Mouse (Mus musculus) mouse embryonic stem cell (cell line): ENCODE data around the gene Grk1.

Source experiments
- in situ Hi-C, 2 experiments: fragments of 300-500 bp; cut with MboI; formaldehyde crosslinking; loops; 1 replicate in 1 of 2; 3 replicates in 1 of 2; pipeline ENCODE4 v1.14.3; 2019 to 2020; ENCODE audit warnings: low sequenced_read_pairs in 2 of 2, low pct_unique_long_range_greater_than_20kb in 1 of 2, mixed read lengths in 1 of 2; ENCODE audit not compliant: unreplicated experiment in 1 of 2

Gene Grk1

DNA sequence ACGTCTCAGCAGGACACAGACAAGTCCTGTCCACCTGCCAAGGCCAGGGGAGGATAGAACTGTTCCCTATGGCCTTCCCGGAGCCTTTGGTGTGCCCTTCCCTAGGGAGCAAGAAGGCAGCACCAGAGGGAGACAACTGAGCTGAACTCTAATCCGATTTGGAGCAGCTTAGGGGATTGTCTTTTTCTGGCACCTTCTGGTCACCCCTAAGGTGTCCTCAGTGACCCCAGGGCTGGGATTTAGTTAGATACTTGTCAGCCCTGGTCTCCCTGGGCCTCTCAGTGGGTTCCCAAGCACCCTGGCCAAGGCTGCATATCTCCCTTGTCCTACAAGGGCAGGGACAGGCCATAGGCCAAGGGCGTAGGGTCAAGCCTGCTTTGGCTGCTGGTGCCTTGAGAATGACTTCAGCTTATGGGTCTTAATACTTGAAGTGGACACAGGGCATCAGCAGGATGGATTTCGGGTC, at the start of gene Grk1:
Grk1 (plus strand) TSS at position 416 of the 466 bp plus-strand sequence.
- in situ Hi-C loops = loop anchor here in 1 of 2 experiments (25.0 kb wide), 1 partner anchor 358 kb away; the partner anchor contains the start of gene Cdc16

- in situ Hi-C loops = no loop called here
These were observed 48.7 kb upstream of the Grk1 start for GRCm38 (mm10) chr8:13356221-13356620.

DNA sequence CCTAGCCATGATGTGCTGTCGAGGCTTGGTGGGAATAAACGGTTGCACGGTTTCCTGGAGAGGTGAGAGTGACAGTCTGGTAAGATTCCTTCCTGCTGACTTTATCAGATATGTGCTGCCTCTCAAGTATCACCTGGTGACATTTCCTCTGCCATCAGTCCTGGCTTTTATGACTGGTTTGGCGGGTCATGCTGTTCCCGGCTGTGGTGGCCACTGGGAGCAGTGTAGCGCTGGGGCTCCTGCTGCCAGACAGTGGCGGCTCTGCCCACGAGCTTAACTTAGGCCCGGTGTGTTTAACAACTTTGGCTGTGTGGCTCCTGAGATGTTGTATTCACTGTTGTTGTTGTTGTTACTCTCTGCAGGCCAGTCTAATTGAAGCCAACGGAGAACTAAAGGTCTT, 48.2 kb upstream of the Grk1 start:
- in situ Hi-C loops = no loop called here

DNA sequence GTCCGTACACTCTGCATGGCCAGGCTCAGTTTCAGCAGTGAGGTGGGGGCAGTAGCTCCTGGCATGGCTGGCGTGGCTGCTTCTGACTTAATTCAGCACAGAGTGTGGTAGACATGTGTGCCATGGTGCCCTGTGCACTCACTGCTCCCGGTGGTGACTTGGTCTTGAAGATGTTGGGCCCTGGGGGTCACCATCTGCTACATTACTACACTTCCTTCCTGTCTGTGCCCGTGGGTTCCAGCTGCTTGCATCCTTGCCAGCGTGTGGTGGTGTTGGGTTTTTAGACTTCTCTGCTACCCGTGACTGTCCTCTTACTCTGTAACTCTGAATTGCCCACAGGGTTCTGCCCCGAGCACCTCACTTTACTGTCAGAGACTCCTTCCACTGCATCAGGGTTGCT, 44.7 kb upstream of the Grk1 start:
- in situ Hi-C loops = no loop called here

GRCm38 (mm10) chr8:13361865-13362264, 43.0 kb upstream of the Grk1 start:
- in situ Hi-C loops = no loop called here

- in situ Hi-C loops = no loop called here
These were observed 31.7 kb upstream of the Grk1 start for GRCm38 (mm10) chr8:13373151-13373662.

- in situ Hi-C loops = no loop called here
These were observed 23.3 kb upstream of the Grk1 start for GRCm38 (mm10) chr8:13381630-13382029.

- in situ Hi-C loops = no loop called here
These were observed 22.3 kb upstream of the Grk1 start for GRCm38 (mm10) chr8:13382536-13382935.

- in situ Hi-C loops = no loop called here
These were observed 21.9 kb upstream of the Grk1 start for GRCm38 (mm10) chr8:13382999-13383398.

DNA sequence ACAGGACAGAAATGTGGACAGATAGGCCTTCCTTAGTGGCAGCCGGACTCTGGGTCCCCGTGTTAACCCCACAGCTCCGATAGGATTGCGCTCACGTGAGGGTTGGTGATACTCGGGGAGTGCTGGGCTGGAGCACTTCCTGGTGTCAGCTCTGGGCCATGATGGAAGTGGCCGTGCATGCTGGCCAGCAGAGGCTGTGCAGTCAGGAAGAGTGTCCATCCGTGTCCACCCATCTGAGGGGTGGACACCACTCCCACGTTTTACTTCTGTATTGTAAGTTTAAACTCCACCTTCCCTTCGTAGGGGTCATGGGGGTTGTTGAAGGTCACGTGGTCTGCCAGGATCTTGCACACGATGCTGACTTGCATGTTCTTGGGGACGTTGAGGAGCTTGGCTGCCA, 18.5 kb upstream of the Grk1 start:
- in situ Hi-C loops = no loop called here

GRCm38 (mm10) chr8:13387728-13388127, 17.2 kb upstream of the Grk1 start:
- in situ Hi-C loops = no loop called here

- in situ Hi-C loops = no loop called here
These were observed 16.1 kb upstream of the Grk1 start for GRCm38 (mm10) chr8:13388744-13389143.

DNA sequence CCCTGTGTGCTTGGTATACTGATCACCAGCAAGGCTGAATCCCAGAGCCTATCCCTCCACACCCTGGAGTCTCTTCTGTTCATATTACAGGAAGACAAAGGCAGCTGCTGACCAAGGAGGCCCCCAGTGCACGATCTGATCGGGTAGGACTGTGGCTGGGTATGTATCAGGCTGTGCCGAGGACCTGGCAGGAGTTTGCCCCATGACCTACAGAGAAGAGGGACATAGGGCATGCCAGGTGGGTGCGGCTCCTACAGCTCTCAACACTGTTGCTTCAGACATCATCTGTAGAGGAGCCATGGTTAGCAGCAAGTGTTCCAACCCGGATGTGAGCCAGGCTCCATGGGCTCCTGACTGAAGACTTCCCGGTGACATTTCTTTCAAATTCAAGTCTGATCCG, 11.0 kb upstream of the Grk1 start:
- in situ Hi-C loops = no loop called here

- in situ Hi-C loops = no loop called here
These were observed 8.2 kb upstream of the Grk1 start, which contains the start of gene Atp4b for GRCm38 (mm10) chr8:13396725-13397124. TSS of gene Atp4b (minus strand) at chr8:13396825.

- in situ Hi-C loops = loop anchor here in 1 of 2 experiments (25.0 kb wide), 1 partner anchor 359 kb away; the partner anchor contains the start of gene Cdc16
These were observed 1.4 kb upstream of the Grk1 start for GRCm38 (mm10) chr8:13403517-13403916.

DNA sequence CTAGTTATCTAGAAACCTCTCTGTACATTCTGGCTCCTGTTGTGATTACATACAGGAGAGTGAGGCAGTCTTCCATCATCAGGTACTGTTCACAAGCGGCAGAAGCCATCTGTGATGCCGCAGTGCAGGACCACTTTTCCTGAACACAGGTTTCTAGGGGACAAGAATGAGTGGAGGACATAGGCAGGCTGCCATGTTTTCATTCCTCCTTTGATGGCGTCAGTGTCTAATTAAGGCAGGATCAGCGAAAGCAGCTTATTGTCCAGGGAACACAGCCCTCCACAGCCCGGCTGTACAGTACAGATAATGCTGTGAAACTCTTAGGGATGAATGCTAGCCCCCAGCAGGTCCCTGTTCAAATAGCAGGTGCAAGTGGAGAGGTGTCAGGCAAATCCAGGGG, 1.1 kb downstream of the Grk1 start:
- in situ Hi-C loops = loop anchor here in 1 of 2 experiments (25.0 kb wide), 1 partner anchor 356 kb away; the partner anchor contains the start of gene Cdc16

DNA sequence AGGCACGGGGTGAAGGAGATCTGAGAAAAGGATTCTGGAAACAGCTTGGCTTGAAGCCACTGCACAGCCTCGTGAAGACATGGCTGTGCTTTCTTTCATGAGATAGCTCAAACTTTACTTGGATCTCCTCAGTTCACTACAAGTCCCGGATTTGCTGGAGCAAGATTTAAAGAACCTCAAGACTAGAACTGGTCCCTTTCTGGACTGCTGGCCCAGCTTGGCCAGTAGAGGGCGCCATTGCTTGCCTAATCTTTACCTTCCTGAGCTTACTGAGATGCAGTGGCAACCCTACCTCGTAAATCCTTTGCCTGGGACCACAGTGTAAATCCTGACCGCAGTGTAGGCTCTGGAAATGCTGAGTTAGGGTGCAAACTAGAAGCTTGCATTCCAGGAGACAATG, 6.7 kb downstream of the Grk1 start:
- in situ Hi-C loops = loop anchor here (5.0 to 25.0 kb wide), 2 partner anchors 341 to 351 kb away; partner anchors contain the start of gene Cdc16 (in 1 of the 2)

- in situ Hi-C loops = loop anchor here (5.0 to 25.0 kb wide), 2 partner anchors 339 to 349 kb away; partner anchors contain the start of gene Cdc16 (in 1 of the 2)
These were observed 8.1 kb downstream of the Grk1 start for GRCm38 (mm10) chr8:13412891-13413558.

DNA sequence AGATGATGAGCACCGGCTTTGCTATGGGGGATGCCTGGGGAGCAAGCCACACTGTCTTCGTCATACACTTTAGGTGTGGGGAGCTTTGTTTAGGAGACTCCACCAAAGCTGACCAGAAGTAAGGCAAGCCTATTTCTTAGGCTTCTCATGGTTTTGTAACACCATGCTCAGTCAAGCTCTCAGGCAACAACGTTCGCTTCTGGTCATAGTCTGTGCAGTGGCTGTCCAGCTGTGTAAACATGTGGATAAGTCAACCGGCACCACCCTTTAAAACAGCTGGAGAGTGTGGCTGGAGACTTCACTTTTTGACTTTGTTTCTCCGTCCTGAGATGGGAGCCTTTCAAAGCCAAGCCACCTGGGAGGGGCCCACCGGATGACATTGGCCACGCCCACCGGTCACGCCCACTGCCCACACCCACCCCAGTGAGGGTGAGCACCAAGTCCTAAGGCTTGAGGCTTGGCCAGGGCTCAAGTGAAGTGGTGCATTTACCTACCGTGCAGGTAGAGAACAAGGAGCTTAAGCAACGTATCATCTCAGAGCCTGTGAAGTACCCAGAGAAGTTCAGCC, 9.0 kb downstream of the Grk1 start:
- in situ Hi-C loops = loop anchor here (5.0 to 25.0 kb wide), 2 partner anchors 338 to 348 kb away; partner anchors contain the start of gene Cdc16 (in 1 of the 2)
